Mouse (Mus musculus) gastrocnemius, postnatal 36 days (tissue): Measurements from ENCODE around the gene Bsdc1. TPM values are rescaled to one million over a fixed set of nuclear protein-coding genes. Genes with fewer than 3 reads are reported as not detected.
"Not testable (repeated sequence)": the region's sequence is repeated elsewhere in the genome, so short reads cannot be mapped to it uniquely, and the experiment has no call there.

Source experiments
- DNase-seq, 2 experiments: peaks; one replicate each; pipeline ENCODE4 v3.0.0; 2022
- intact Hi-C: fragments of 180-260 bp; cut with DNase I; formaldehyde crosslinking; loops from one replicate; pipeline ENCODE4 v1.15.1; 2025
- long read RNA-seq, 2 experiments: library from polyadenylated mRNA; stranded (forward); transcript quantifications; one replicate each; pipeline ENCODE4 v2.0.0; 2021
- total RNA-seq, 2 experiments: library from RNA; stranded (reverse); gene quantifications; 2 replicates each; pipeline ENCODE4 v1.2.3; 2021

The Bsdc1 gene
- 10 to 100 TPM; 28.7 to 35.8 TPM for total RNA-seq
- long read RNA-seq, experiment 1, transcript Bsdc1-201 (11 exons, 2,823 nt), result major isoform, 6 of 26 reads
- long read RNA-seq, experiment 1, partial matches to known transcripts, result 1 of 26 reads
- long read RNA-seq, experiment 1, other reads (novel, unspliced or antisense), result 19 of 26 reads
- long read RNA-seq, experiment 2, transcript Bsdc1-201 (11 exons, 2,823 nt), result major isoform, 6 of 31 reads
- long read RNA-seq, experiment 2, partial matches to known transcripts, result 25 of 31 reads
- long read RNA-seq, experiment 2, other reads (novel, unspliced or antisense), result 0 of 31 reads

DNA sequence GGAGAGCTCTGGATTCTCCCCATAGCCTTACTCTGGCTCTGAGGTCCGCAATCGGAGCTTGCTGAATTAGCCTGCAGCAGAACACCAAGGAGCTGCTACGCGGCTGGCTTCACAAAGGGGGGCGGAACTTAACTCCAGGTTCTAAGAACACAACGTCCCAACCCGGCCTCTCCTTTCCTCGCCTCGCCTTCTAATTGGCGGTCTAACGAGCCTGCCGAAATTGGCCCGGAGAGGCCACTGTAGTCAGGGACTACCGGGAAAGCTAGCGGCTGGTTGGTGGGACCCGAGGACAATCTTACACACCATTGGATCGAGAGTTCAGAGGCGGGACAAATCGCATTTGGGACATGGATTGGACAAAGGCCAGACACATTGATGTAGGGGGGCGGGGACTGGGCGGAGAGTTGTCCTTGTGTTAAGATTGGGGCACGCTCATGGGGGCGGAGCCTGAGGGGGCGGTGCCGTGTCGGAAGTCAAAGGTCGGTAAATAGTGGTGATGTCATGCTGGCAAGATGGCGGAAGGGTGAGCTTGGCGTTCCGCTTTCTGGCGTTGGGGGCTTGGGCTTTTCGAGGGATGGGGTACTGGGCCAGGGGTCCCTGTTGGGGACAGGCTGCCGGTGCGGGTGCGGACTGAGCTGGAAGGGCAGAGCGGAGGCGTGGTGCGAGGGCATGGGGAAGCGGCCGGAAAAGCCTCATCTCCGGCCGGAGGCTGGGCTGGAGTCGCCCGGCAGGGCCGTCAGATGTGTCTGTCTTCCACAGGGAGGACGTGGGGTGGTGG is at the start of gene Bsdc1:
TSS of gene Bsdc1 (plus strand) at position 399 of the 778 bp plus-strand sequence.
- peak; percentile 99 to 100 for DNase-seq
- intact Hi-C loops, result no loop called here

DNA sequence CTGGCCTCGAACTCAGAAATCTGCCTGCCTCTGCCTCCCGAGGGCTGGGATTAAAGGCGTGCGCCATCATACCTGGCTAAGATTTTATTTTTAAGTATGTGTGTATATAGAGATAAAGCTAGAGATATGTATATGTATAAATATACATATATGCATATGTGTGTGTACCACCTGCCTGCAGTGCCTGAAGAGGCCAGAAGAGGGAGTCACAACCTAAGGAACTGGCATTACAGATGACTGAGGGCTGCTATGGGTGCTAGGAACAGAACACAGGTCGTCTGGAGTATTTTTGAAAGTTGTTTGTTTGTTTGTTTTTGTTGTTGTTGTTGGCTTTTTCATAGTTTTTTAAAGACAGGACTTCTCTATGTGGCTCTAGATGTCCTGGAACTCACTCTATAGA is 45.5 kb upstream of the Bsdc1 start:
- DNase-seq, result no peak
- intact Hi-C loops, result no loop called here

DNA sequence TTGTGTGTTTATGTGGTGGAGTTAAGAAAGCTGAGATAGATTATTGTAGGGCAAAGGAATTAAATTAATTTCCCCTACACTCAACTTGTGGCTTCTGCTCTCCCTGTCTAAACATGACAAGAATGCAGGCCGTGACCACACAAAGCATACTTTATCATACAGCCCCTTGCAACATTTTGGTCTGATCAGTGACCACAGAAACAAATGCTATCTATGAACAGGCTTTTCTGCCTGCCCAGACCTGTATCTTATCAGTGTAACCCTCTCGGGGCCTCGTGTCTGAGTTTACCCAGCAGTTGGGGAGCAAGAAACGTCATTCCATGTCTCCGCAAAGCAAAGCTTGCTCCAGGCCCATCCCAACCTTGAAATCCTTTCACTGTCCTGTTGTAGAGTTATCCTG is 44.9 kb upstream of the Bsdc1 start:
- intact Hi-C loops, result no loop called here
- no peak for DNase-seq

DNA sequence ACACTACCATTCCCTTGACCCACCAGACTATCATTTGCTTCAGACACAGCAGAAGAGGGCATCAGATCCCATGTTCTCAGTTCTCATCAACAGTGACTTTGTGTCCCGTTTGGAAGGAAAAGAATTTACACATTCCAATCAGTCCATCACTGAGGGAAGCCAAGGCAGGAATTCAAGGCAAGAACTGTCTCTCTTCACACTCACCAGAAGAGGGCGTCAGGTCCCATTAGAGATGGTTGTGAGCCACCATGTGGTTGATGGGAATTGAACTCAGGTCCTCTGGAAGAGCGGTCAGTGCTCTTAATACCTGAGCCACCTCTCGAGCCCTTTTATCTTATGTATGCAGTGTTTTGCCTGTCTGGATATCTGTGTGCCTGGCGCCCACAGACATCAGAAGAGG is 43.1 kb upstream of the Bsdc1 start:
- intact Hi-C loops, result no loop called here
- DNase-seq, result no peak

DNA sequence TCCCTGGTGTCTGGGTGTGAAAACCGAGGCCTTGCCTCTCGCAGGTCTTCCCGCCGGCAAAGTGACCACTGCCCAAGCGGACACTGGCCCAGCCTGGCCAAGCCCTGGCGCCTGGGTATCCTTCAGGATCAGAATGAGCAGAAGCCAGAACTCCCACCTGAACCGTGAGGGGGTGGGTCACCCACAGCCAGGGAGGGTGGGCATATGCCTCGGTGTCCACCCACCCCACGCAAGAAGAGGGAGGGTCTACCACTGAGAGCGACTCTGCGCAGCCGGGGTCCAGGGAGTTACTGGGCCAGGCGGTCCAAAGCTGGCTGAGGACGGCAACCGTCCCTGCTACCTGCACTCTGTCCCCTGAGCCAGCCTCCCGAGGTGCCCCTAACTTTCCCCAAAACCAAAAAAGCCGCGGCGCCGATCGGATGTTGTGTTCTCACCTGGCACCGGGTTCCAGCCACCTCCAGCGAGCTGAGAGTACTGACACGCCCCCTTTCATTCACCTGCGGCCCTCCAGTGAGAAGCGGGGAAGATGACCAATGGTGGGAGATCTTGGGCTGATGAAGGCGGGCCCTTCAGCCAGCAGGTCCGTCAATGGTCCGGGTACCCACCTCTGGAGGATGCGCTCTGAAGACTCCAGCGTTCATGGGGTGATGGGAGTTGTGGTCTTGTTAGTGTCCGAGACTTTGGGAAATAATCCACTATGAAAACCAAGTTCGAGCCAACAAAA is 20.9 kb upstream of the Bsdc1 start, which contains the start of gene Zbtb8b:
TSS of gene Zbtb8b (minus strand) at position 514 of the 724 bp plus-strand sequence.
- intact Hi-C loops, result no loop called here
- no peak for DNase-seq

DNA sequence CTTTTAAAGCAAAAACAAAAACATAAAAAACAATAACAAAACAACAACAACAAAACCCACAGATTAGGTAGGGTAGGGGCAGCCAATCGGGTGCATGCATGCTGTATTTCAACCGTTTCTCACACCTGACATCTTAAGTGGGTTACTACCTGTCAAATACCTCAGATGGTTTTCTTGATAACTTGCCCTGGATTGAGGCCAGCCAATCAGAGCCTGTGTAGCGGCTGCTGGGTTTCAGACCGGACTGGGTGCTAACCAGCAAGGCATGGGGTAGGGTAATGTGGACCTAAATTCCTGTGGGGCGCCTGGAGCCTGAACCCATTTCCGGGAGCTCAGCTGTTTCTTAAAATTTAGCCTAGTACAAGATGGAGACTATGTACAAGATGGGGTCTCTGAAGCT is 20.2 kb upstream of the Bsdc1 start:
- intact Hi-C loops, result no loop called here
- DNase-seq, result no peak

DNA sequence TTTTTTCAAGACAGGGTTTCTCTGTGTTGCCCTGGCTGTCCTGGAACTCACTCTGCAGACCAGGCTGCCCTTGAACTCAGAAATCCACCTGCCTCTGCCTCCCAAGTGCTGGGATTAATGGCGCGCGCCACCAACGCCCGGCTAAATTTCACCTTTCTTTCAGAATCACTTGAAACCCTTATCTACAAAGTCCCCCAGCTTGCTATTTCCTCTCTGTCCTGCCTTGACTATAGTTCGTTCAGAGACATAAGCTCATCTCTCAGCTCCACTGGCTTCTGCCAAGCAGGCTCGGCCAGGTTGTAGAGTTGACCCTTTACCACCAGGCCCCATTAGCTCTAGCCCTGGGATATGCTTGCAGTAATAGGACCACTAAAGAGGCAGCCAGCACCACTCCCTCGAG is 14.0 kb upstream of the Bsdc1 start:
- DNase-seq, result no peak
- intact Hi-C loops, result no loop called here

DNA sequence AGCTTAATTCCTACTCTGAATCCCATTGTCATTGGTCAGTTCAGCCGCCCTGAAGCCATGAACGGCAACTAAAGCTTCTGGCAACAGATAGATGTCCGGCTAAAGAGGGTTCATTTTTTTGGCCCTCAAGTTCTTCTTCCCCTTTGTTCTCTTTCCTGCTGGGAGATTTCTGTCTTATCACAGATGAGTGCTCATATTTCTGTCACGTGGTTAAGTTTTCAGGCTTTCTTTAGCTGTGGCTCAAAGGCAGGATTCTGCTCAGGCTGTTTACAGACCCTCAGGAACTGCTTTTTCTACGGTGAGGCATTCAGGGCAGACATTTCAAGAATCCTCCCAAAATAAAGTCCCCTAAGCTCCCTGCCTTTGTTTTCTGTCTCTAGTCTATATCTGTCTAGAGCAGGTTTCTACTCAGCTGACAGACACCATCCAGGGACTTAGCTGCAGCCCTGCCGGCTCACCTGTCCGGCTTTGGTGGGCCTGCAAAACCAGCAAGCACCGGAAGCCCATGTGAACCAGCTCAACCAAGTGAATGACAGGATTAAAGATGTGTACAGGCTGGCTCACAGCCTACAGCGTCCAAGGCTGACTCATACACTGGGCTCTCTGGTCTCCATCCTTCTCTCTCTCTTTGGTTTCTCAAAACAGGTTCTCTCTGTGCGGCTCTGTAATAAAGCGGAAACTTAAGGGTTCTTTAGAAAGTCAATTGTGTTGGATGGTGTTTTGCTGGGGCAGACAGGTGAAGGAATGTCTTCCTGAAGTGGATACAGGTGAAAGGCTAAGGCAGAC is 13.4 kb upstream of the Bsdc1 start:
- DNase-seq, result no peak
- intact Hi-C loops, result no loop called here

DNA sequence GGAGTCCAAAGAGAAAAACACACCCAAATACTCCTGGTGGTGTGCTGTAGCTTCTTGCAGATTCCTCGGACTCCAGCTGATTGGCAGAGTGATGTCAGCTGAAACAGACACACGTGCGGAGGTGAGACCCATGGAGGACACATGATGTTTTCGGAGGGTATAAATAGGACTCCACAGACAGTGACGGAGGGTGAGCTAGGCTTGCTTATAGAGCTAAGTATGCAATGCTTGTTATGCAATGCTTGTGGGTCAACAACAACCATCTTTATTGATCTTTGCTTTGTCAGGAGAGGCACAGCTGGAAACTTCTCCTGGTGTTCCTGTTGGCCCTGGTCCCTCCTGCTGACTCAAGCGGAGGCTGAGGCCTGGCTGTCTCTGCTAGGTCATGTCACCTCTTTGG is 12.7 kb upstream of the Bsdc1 start:
- no peak for DNase-seq
- intact Hi-C loops, result no loop called here

DNA sequence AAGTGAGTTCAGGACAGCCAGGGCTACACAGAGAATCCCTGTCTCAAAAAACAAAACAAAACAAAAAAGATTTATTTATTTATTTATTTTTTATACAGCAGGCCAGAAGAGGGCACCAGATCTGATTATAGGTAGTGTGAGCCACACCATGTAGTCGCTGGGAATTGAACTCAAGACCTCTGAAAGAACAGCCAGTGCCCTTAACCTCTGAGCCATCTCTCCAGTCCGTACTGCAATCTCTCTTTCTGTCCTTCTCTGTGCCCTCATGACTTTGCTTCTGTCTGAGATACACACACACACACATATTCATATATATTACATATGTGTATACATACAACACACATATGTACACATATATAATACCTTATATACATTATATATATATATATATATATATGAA is 10.5 kb upstream of the Bsdc1 start:
- intact Hi-C loops, result loop anchor here (10.0 kb wide), 2 partner anchors 246 to 316 kb away; partner anchors contain the start of gene Fndc5
- no peak for DNase-seq

DNA sequence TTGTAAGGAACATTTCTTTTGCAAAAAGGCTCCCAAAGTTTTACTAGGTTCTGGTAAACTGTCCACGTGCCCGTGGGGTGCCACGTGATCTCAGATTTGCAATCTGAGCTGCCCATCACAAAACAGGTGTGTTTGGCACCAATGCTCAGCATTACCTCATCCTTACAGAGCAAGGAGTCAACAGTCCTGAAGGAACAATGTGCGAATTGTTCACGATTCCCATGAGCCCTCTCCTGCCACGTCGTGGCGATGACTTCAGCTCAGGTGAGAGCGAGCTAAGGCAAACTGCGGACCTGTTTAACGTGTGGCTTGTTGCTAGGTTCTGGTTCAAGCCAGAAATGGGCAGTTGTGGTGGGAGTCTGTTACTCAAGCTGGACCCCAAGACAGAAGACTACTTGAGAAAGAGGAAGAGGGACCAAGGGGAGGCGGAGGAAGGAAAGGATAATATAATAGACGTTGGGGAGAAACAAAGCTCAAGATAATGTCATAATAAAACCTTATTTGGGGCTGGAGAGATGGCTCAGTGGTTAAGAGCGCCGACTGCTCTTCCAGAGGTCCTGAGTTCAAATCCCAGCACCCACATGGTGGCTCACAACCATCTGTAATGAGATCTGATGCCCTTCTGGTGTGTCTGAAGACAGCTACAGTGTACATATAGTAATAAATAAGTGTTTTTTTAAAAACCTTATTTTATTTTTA is 9.8 kb upstream of the Bsdc1 start:
- intact Hi-C loops, result loop anchor here (10.0 kb wide), 2 partner anchors 247 to 317 kb away; partner anchors contain the start of gene Fndc5
- no peak for DNase-seq

DNA sequence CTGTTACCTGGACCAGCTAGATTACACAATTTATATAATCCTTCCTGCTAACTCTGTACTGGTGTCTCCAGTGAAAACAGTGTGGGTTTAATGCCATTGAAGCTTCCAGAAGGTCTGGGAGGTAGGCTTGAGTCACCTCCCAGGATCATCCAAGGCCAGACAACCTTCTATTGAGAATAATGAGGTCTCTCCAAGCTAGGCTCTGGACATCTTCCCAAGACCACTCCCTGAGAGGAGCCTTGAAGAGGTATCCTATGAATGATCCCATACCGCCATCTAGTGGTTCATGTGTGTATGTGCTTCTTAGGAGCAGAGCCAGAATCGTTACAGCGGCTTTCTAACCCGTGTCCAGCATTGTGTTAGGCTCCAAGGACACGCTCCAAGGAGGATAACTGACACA is 6.1 kb upstream of the Bsdc1 start:
- intact Hi-C loops, result loop anchor here (1.0 to 10.0 kb wide), 3 partner anchors 105 to 320 kb away; partner anchors contain the start of gene Fndc5
- DNase-seq, result peak; percentile 34 to 44

DNA sequence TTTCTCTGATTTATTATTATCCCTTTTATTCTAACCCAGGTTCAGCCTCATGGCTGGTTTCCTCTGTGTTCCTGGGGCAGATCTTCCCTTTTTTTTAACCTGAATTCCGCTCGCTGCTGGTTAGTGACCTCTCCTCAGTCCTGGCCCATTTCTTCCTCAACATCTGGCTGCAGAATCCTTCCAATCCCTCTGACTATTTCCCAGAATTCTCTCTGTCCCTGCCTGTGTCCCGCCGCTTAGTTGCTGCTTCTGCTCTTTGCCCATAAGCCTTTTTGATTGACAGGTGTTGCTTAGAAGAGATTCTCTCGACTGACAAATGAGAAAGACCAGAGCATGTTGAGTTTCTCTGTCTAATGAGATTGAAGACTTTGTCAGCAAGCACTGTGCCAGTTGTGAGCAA is 5.3 kb upstream of the Bsdc1 start:
- intact Hi-C loops, result loop anchor here (10.0 kb wide), 2 partner anchors 251 to 321 kb away; partner anchors contain the start of gene Fndc5
- DNase-seq, result no peak

DNA sequence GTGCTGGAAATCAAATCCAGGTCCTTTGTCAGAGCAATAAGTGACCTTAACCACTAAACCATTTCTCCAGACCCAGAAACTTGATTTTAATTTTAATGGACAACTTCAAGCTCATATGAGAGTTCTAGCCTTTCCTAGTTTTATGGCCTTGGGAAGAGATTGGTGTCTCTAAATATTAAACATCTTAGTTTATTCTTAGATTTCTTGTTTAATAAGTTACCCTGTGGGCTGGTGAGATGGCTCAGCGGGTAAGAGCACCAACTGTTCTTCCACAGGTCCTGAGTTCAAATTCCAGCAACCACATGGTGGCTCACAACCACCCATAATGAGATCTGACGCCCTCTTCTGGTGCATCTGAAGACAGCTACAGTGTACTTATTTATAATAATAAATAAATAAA is 4.1 kb upstream of the Bsdc1 start:
- DNase-seq, result not testable (repeated sequence)
- intact Hi-C loops, result loop anchor here (10.0 kb wide), 2 partner anchors 253 to 323 kb away; partner anchors contain the start of gene Fndc5

DNA sequence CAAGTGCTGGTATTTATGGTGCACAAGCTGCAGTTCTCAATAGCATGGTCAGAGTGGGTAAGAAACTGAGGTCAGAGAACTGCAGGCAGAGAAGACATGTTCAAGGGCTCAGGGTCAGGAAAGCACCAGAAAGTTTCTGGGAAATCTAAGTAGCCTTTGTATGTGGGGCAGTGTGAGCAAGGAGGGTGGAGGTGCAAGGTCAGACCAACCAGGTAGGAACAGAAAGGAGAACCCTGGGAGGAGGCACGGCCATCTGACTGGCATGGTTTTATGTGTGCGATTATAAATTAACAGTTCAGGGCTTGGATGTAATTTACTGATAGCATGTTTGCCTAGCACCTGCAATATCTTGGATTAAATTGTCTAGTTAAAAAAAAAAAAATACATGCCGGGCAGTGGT is 1.7 kb upstream of the Bsdc1 start:
- intact Hi-C loops, result loop anchor here (10.0 kb wide), 2 partner anchors 255 to 325 kb away; partner anchors contain the start of gene Fndc5
- no peak for DNase-seq

DNA sequence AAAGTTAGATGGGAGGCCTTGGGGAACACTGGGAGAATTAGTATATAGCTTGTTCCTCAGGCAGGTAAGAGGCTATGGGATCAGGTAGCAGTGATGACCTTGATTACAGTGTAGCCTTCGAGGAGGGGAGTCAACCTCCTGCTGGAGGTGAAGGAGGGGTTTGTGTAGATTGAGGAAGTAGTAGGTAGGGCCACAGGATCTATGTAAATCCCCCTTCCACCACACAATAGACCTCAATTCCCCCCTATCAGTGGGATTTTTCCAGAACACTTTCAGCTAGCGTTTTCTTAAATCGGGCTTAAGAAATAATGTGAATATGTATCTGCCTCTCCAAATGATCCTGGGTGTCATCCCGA is 576 bp upstream of the Bsdc1 start:
- DNase-seq, result no peak
- intact Hi-C loops, result no loop called here

DNA sequence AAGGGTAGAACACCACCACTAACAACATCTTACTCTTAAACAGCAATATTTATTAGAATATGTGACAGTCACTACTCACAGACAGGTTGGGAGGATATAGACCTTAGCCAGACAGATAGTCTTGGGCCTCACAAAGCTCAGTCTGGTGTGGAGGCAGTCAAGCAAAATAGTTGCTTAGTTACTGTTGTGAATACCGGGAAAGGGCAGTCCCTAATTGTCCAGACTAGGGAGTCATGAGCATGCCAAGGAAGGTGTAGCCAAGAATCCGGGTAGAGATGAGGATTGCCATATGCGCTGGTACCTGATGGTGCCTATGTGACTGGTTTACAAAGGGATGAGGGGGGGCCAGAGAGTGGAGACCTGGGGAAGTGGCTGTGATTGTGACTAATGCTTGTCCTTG is 737 bp downstream of the Bsdc1 start:
- intact Hi-C loops, result no loop called here

DNA sequence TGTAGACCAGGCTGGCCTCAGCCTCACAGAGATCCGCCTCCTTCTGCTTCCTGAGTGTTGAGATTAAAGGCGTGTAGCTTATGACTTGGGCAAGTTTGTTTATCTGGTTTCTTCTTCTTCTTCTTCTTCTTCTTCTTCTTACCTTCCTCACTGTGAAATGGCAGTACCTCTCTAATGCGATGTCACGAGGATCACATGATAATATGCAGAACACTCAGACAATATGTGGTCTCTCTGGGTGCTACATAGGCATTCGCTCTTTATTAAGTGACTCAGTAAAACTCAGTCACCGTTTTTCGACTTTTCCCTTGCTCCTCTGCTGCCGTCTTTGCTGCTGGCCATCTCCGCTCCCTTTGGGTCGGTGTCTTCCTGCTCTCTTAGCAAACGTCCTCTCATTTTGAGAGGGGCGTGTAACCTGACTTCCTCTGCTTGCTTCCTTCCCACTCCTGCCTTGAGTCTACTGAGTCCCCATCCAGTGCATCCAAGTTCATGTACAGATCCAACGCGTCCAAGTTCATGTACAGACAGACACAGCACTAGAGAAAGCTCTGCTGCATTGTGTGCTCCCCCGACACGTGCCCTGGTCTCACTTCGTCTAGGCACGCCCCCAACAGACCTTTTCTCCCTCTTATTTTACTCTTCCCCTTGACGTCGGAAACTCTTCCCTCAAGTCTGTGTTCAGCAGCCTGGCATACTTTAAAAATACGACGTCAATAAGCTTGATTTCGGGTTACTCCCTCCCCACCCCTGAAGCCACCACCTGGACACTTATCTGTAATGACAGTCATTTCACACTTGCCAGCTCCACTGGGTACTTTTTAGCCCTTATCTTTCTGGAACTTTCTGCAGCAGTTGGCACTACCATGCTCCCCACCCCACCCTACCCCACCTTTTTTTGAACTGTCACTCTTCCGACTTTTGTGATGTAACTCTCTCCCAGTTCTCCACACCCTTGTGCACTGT is 2.0 kb downstream of the Bsdc1 start:
- intact Hi-C loops, result no loop called here

More for the DNA sequence above, 737 bp downstream of the Bsdc1 start:
- DNase-seq, result no peak

More for the DNA sequence above, 2.0 kb downstream of the Bsdc1 start:
- DNase-seq, result no peak
